Mouse (Mus musculus) natural killer cell, adult 2 months (primary cell): ENCODE measurements at regions not wholly inside any gene's neighbourhood (a gene's known extent, or its start where the extent isn't known, plus 50 kb on each side); places are given as distances from the start of the nearest gene placed in this dataset.

ENCODE experiments used
- DNase-seq, 2 experiments: peaks; one replicate each; pipeline ENCODE4 v3.0.0; 2022; ENCODE audit warnings: low spot score in 2 of 2

DNA sequence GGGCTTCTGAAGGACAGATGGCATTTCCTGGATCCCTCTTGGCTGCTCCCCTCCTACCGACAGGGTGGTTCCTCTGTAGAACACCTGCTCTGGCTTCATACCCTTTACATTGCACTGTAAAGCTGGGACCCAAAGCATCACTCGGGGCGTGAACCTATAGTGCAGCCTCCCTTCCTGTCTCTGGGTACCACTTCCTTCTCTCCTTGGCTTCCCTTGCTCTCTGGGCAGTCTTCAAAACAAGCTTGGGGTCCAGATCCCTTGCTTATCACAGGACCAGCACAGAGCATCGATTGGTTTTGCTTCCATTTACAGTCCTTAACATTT is 346.4 kb downstream of the Rnf144a start:
- no peak for DNase-seq

GRCm38 (mm10) chr12:26067866-26068684 is 347.0 kb downstream of the Rnf144a start:
- peak; percentile 80 to 81 for DNase-seq

GRCm38 (mm10) chr12:26060378-26060777 is 354.7 kb downstream of the Rnf144a start:
- DNase-seq = no peak

DNA sequence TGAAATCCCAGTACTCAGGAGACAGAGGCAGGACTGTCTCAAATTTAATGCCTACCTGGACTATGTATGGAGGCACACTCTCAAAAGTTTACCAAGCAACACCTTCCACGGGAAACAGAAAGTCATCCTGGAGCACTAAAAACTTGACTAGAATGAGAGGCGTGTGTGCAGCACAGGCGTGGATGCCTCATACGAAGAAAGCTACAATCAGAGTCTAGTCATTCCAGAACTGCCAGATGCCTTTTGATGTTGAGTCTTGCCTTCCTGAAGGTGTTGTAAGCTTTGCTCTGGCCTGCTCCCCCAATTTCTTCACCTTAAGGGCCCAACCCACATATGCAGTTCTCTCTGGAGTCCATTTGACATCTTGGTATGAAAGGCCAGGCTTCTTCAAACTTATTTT is 356.0 kb downstream of the Rnf144a start:
- DNase-seq = no peak

DNA sequence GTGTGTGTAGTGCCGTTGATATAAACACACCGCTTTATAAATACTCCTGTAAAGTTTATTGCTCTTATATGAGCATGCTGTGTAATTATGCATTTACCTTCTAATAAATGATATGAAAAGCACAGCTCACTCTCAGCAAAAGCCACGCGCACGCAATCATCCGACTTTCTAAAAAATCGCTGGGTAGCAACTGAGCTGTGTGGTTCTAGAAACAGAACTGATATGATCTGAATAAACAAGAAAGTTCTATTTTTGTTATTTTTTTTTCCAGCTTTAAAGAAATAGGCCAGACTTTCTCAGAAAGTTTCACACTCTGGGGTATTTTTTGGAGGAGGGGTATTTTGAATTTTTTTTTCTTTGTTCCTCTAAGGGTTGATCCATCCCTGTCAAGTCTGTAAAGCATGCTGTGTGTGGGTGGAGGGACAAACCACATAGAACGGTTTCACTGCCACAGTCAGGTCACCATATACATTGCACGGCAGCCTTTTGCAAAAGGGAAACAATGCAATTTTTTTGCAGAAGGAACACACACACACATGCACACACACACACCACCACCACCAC is 357.5 kb downstream of the Rnf144a start:
- no peak for DNase-seq

DNA sequence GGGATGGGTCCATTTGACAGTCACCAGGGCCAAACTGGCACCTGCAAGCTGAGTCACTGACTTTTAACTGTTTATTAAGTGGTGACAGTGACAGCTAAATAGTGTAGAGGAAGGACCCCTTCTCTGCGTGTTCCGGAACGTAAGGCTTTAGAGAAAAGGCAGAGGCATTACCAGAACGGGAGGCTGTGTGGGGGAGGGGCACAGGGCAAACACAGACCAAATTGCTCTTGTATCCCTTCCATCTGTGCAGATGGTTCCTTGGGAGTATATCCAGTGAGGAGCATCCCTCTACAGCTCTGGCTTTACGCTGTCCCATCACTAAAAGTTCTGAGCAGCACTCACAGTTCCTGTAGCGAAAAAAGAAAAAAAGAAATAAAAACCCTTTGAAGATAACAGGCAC is 368.1 kb downstream of the Rnf144a start:
- no peak for DNase-seq

DNA sequence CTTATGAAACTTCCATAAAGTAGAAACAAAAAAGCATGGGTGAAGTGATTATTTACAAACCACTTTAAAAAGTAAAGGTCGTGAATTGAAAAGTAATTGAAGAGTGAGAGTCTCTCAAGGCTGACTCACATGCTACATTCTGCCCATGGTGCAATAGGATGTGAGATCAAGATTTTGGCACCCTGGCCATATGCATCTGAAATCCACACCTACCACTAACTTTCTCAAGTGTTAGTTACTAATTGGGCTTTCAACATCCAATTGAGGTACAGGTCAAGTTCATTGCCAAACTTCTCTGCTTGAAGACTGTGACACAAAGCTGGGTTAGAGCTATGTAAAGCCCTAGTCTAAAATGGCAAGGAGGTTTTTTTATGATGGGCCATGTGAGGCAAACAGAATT is 369.7 kb downstream of the Rnf144a start:
- no peak for DNase-seq

GRCm38 (mm10) chr12:26012951-26013350 is 402.1 kb downstream of the Rnf144a start:
- no peak for DNase-seq

GRCm38 (mm10) chr12:25994063-25994462 is 421.0 kb downstream of the Rnf144a start:
- peak in 1 of 2 experiments; percentile 18 for DNase-seq

GRCm38 (mm10) chr12:25991801-25992525 is 423.1 kb downstream of the Rnf144a start:
- DNase-seq = no peak

DNA sequence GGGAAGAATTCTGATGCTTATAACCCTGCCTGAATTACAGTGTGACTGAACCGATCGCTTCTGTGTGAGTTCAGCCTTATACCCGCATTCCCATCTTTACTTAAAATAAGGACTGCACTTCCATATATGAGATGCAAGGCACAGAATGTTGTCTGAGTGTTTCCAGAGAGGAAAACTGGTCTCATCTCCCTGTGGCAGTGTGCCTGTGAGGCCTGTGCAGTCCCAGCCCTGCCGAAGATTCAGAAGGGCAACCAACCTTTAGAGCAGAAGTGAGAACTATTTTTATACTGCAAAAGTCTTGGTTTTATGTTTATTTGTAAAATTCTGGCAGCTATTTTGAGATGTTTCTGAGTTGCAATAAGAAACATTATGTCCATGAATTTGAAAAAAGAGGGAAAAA is 432.5 kb downstream of the Rnf144a start:
- DNase-seq = no peak

- no peak for DNase-seq
These were observed 436.7 kb downstream of the Rnf144a start for GRCm38 (mm10) chr12:25978335-25978734.

DNA sequence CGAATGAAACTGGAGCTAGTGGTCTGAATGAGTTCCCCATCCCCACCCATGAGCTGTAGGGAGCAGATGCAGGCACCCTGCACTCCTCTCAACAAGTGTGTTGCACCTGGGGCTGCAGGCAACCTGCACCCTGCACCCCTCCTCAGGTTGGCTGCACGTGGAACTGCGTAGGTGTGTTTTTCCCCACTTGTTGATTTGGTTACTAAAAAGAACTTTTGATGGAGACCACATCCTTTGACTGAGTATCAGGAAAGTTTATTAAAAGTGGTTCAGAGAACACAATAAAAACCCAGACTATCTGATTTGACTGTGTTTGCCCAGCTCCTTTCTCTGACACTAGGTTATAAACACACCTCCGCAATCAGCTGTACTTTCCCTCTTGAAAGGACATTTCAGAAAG is 456.5 kb downstream of the Rnf144a start:
- peak in 1 of 2 experiments; percentile 28 for DNase-seq

- DNase-seq = no peak
These were observed 457.5 kb downstream of the Rnf144a start for GRCm38 (mm10) chr12:25957547-25957946.

DNA sequence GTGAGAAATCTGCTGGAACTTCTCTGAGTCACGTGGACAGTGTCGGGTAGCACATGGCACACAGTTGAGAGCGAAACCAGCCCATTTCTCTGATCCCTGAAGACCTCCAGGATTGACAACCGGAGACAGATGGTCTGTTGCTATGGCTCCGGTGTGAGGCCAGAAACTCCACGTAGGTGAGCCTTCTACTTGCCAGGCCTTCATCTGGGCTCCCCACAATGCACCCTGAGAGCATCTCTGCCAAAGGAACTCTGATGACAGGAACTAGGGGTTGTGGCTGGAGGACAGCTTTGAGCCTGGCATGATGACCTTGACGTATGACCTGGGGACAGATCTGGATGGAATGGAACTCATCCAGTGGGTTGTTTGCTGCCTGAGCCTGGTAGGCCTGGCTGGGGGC is 467.9 kb downstream of the Rnf144a start:
- no peak for DNase-seq

GRCm38 (mm10) chr12:25946121-25946520 is 468.9 kb downstream of the Rnf144a start:
- DNase-seq = no peak

DNA sequence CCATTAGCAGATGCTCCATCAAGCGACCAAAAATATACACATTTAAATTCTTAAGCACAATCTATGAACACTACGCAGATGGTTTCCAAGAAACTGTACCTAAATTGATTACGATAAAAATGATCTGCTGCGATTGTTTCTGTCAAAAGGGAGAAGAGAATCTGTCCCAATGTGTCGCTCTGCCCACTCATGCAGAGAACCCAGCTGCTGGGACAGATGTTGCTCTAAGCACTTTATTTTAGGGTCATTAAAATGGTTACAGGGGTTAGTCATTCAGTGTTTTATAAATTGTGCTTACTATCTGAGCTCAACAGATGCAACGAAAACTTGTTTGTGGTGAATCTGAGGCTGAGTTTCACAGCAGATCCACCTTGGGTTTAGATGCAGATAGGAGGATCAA is 476.2 kb downstream of the Rnf144a start:
- DNase-seq = no peak

DNA sequence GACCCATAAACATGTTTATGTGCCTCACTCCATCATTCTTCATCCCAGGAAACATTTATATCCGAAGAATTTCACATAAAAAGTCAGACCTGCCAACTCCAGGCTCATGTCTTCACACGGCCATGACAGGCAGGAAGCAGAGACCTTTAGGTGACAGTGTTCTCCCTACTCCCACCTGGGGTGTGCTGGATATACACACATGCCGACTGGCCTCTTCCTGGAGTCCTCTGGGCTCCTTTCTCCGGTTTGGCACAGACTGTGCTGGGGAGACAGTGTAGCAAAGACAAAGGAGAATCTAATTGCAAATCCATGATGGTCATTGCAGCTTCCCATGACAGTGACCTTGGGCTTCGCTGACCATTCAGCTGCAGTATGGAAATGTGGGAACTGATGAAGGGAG is 480.1 kb downstream of the Rnf144a start:
- no peak for DNase-seq

- DNase-seq = no peak
These were observed 480.5 kb downstream of the Rnf144a start for GRCm38 (mm10) chr12:25934526-25934925.

GRCm38 (mm10) chr12:25926367-25926766 is 488.7 kb downstream of the Rnf144a start:
- DNase-seq = no peak

DNA sequence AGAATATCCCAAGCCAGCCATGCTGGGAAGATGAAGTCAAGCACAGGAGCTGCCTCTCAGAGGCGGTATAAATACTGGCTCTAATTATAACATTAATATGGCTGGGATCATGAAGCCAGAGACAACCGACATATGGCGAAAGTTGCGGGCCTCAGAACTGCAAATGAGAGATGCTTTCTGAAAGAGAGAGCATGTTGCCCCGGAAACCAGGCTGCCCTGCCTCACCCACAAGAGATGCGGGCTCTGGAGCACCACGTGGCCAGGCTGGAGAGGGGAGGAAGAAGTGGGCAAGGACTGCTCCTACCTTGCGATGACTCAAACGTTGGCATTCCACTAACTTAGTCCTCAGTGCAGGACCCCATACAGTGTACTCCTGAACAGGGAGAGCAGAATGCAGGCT is 490.5 kb downstream of the Rnf144a start:
- no peak for DNase-seq

DNA sequence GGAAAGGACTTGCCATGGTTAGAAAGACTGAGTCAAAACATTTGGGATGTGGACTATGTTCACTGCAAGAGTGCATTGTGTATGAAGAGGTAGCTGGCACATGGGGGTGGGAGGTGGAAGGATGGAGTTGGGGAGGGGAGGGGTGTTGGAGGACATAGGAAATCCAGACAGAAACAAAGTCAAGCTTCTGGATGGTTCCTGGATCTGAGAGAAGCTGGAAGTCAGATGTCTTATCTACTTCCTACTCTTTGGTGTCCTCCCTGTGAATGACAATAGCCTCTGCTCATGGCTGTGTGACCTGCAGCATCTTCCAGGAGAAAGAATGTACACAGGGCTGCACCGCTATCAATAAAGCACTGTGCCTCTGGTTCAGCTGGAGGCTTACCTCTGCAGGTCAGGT is 491.3 kb downstream of the Rnf144a start:
- DNase-seq = no peak

GRCm38 (mm10) chr12:25905614-25906013 is 509.4 kb downstream of the Rnf144a start:
- peak in 1 of 2 experiments; percentile 16 for DNase-seq
